Mouse (Mus musculus) heart, adult 2 months (tissue): ENCODE measurements around the gene Dio2.

ENCODE experiments used
- CTCF ChIP-seq: fragments of 200-600 bp; IDR thresholded peaks from 2 replicates; pipeline ENCODE4 v1.8.1; 2022; ENCODE audit warnings: antibody characterized with exemption, mild to moderate bottlenecking, moderate library complexity
- EP300 ChIP-seq: fragments of 200-500 bp; IDR thresholded peaks from 2 replicates; pipeline ENCODE4 v1.6.1; 2011; ENCODE audit warnings: low read depth, low read length, control low read depth; ENCODE audit not compliant: insufficient read depth
- POLR2A ChIP-seq: fragments of 200-500 bp; IDR thresholded peaks from 2 replicates; pipeline ENCODE4 v1.6.1; 2011; ENCODE audit warnings: mild to moderate bottlenecking, low read depth, low read length, control low read depth; ENCODE audit not compliant: insufficient read depth

DNA sequence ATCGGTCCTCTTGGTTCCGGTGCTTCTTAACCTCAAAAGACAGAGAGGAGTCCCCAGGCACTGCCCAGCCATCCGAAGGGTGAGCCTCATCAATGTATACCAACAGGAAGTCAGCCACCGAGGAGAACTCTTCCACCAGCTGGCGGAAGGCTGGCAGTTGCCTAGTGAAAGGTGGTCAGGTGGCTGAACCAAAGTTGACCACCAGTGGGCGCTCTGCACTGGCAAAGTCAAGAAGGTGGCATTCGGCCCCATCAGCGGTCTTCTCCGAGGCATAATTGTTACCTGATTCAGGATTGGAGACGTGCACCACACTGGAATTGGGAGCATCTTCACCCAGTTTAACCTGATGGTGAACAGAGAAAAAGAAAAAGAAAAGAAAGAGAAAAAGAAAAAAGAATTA, 8.6 kb downstream of the Dio2 start:
- no peak for TF ChIP-seq POLR2A
- no peak for TF ChIP-seq EP300
- peak; percentile 86 for TF ChIP-seq CTCF
